Mouse (Mus musculus) heart, embryonic 16.5 days (tissue): Measurements from ENCODE around the gene Wdr38. TPM values are rescaled to one million over a fixed set of nuclear protein-coding genes. Genes with fewer than 3 reads are reported as not detected.

Experiments used
- ATAC-seq: fragments of 200-750 bp; cut with Nextera tagmentation; replicated peaks from 2 replicates; pipeline ENCODE4 v1.8.0; 2017; ENCODE audit warnings: moderate number of reproducible peaks; ENCODE audit not compliant: insufficient read depth, low FRiP score; ENCODE audit errors: extremely low read depth
- H3K27ac ChIP-seq: fragments of 300-500 bp; sonication (generic); 2 replicates; pipeline ENCODE4 v1.5.1; 2014; ENCODE audit warnings: mild to moderate bottlenecking, low read length, control low read depth, moderate library complexity
- H3K27me3 ChIP-seq: fragments of 300-500 bp; sonication (generic); 2 replicates; pipeline ENCODE4 v1.6.1; 2014; ENCODE audit warnings: low read length, mixed read lengths; ENCODE audit not compliant: control insufficient read depth, insufficient read depth
- H3K36me3 ChIP-seq: fragments of 300-500 bp; sonication (generic); 2 replicates; pipeline ENCODE4 v1.6.1; 2014; ENCODE audit not compliant: control insufficient read depth, insufficient read depth
- H3K4me1 ChIP-seq: fragments of 300-500 bp; sonication (generic); 2 replicates; pipeline ENCODE4 v1.6.1; 2014; ENCODE audit warnings: low read length, mixed read lengths; ENCODE audit not compliant: control insufficient read depth, insufficient read depth
- H3K4me2 ChIP-seq: fragments of 300-500 bp; sonication (generic); 2 replicates; pipeline ENCODE4 v1.6.1; 2014; ENCODE audit warnings: low read depth, mild to moderate bottlenecking, control low read depth, low read length
- H3K4me3 ChIP-seq: fragments of 300-500 bp; sonication (generic); 2 replicates; pipeline ENCODE4 v1.5.1; 2014; ENCODE audit warnings: mild to moderate bottlenecking, control low read depth, low read length
- H3K9ac ChIP-seq: fragments of 300-500 bp; sonication (generic); 2 replicates; pipeline ENCODE4 v1.6.1; 2014; ENCODE audit warnings: low read length, control low read depth
- H3K9me3 ChIP-seq: fragments of 300-500 bp; sonication (generic); replicated peaks from 2 replicates; pipeline ENCODE4 v1.6.1; 2016; ENCODE audit warnings: low read length; ENCODE audit not compliant: control insufficient read depth
- WGBS: fragments of 180-500 bp; shearing (Covaris S2); extraction: QIAGEN DNeasy Blood & Tissue Kit; methylation state at CpG from one replicate; pipeline ENCODE4 v1.1.7; 2014; 5-methylcytosine and 5-hydroxymethylcytosine counted together
- polyA plus RNA-seq: library from polyadenylated mRNA; unstranded; fragments of >200 nt; fragmentation: Nextera tagmentation; extraction: Ambion mirVana; gene quantifications from 2 replicates; pipeline ENCODE4 v1.2.1, GENCODE M21; 2015

Gene Wdr38
- polyA plus RNA-seq, 1 experiment from 2014 or later: 1.2 TPM

- 57% methylated on average over 1 of the region's 1 CpGs for WGBS
- no peak for ATAC-seq
- H3K36me3 ChIP-seq: no peaks in the 10 kb centered on the region
Observed at GRCm38 (mm10) chr2:38987371-38987770, 9.9 kb upstream of the Wdr38 start.

GRCm38 (mm10) chr2:38987803-38988510 lies 9.3 kb upstream of the Wdr38 start:
- H3K27me3 ChIP-seq: no peaks in the 10 kb centered on the region
- 69% methylated on average over 6 of the region's 6 CpGs for whole genome bisulfite sequencing
- ATAC-seq: peak; percentile 34; the same call in 1 of the 2 replicates

More at GRCm38 (mm10) chr2:38987371-38987770, 9.9 kb upstream of the Wdr38 start:
- Histone ChIP-seq H3K4me3 (no peak overlapping the region), H3K27me3 (no peaks in the 10 kb centered on the region), H3K9me3 (peaks cover 3% of the 10 kb centered on the region; the same call in 1 of the 2 replicates), H3K4me1 (no peaks in the 10 kb centered on the region), H3K4me2 (no peak overlapping the region), H3K27ac (no peak overlapping the region), H3K9ac (no peak overlapping the region)

GRCm38 (mm10) chr2:38988929-38989328 lies 8.3 kb upstream of the Wdr38 start:
- ATAC-seq: no peak
- WGBS: 84% methylated on average over 2 of the region's 2 CpGs
- Histone ChIP-seq H3K4me2 (no peak overlapping the region), H3K27ac (no peak overlapping the region), H3K36me3 (no peaks in the 10 kb centered on the region), H3K27me3 (no peaks in the 10 kb centered on the region), H3K9ac (no peak overlapping the region), H3K4me3 (no peak overlapping the region), H3K4me1 (no peaks in the 10 kb centered on the region; the same call in 1 of the 2 replicates), H3K9me3 (no peaks in the 10 kb centered on the region)

More at GRCm38 (mm10) chr2:38987803-38988510, 9.3 kb upstream of the Wdr38 start:
- Histone ChIP-seq H3K4me2 (no peak overlapping the region), H3K36me3 (no peaks in the 10 kb centered on the region), H3K9me3 (peaks cover 3% of the 10 kb centered on the region; the same call in 1 of the 2 replicates), H3K27ac (no peak overlapping the region), H3K9ac (no peak overlapping the region), H3K4me3 (no peak overlapping the region), H3K4me1 (no peaks in the 10 kb centered on the region; the same call in 1 of the 2 replicates)

GRCm38 (mm10) chr2:38992004-38992403 lies 5.3 kb upstream of the Wdr38 start:
- Histone ChIP-seq H3K36me3 (no peaks in the 10 kb centered on the region), H3K4me2 (no peak overlapping the region), H3K4me1 (no peaks in the 10 kb centered on the region; the same call in 1 of the 2 replicates), H3K27ac (no peak overlapping the region), H3K4me3 (no peak overlapping the region), H3K27me3 (0 out of 2 replicates have a peak, but pooled peaks cover 2% of the 10 kb centered on the region), H3K9ac (no peak overlapping the region), H3K9me3 (no peaks in the 10 kb centered on the region)
- ATAC-seq: no peak
- 53% methylated on average over 4 of the region's 4 CpGs for WGBS

- ATAC-seq: no peak
- no peaks in the 10 kb centered on the region for H3K36me3 ChIP-seq
- 52% methylated on average over 4 of the region's 4 CpGs for WGBS
- H3K4me3 ChIP-seq: no peak overlapping the region
- H3K9ac ChIP-seq: no peak overlapping the region
- H3K4me1 ChIP-seq: peaks cover 2% of the 10 kb centered on the region
- H3K4me2 ChIP-seq: no peak overlapping the region
- H3K9me3 ChIP-seq: no peaks in the 10 kb centered on the region
- no peak overlapping the region for H3K27ac ChIP-seq
- H3K27me3 ChIP-seq: 0 out of 2 replicates have a peak, but pooled peaks cover 2% of the 10 kb centered on the region
Observed at GRCm38 (mm10) chr2:38992452-38992851, 4.8 kb upstream of the Wdr38 start.

- ATAC-seq: no peak
- H3K27me3 ChIP-seq: 0 out of 2 replicates have a peak, but pooled peaks cover 2% of the 10 kb centered on the region
- H3K9ac ChIP-seq: no peak overlapping the region
- H3K27ac ChIP-seq: no peak overlapping the region
- no peaks in the 10 kb centered on the region for H3K9me3 ChIP-seq
- H3K36me3 ChIP-seq: peaks cover 36% of the 10 kb centered on the region
- H3K4me3 ChIP-seq: no peak overlapping the region
- peaks cover 26% of the 10 kb centered on the region for H3K4me1 ChIP-seq
- 49% methylated on average over 4 of the region's 4 CpGs for WGBS
- H3K4me2 ChIP-seq: no peak overlapping the region
Observed at GRCm38 (mm10) chr2:38999381-38999780, 2.1 kb downstream of the Wdr38 start.

- no peak overlapping the region for H3K27ac ChIP-seq
- H3K9ac ChIP-seq: no peak overlapping the region
- H3K36me3 ChIP-seq: peaks cover 36% of the 10 kb centered on the region
- peaks cover 26% of the 10 kb centered on the region for H3K4me1 ChIP-seq
- no peaks in the 10 kb centered on the region for H3K9me3 ChIP-seq
- H3K4me2 ChIP-seq: no peak overlapping the region
- H3K4me3 ChIP-seq: no peak overlapping the region
- no peak for ATAC-seq
- H3K27me3 ChIP-seq: 0 out of 2 replicates have a peak, but pooled peaks cover 2% of the 10 kb centered on the region
- WGBS: 58% methylated on average over 8 of the region's 8 CpGs
Observed at GRCm38 (mm10) chr2:38999910-39000586, 2.8 kb downstream of the Wdr38 start.

- no peak for ATAC-seq
- 80% methylated on average over 4 of the region's 4 CpGs for WGBS
- H3K9me3 ChIP-seq: no peaks in the 10 kb centered on the region
Observed at GRCm38 (mm10) chr2:39000587-39000919, 3.3 kb downstream of the Wdr38 start.

GRCm38 (mm10) chr2:39001866-39002265 lies 4.6 kb downstream of the Wdr38 start:
- Histone ChIP-seq H3K27me3 (0 out of 2 replicates have a peak, but pooled peaks cover under 1% of the 10 kb centered on the region), H3K4me1 (peaks cover 31% of the 10 kb centered on the region), H3K9ac (no peak overlapping the region), H3K4me3 (no peak overlapping the region), H3K36me3 (peaks cover 36% of the 10 kb centered on the region), H3K4me2 (no peak overlapping the region), H3K9me3 (no peaks in the 10 kb centered on the region), H3K27ac (no peak overlapping the region)
- WGBS: 77% methylated on average over 3 of the region's 3 CpGs
- ATAC-seq: no peak

More at GRCm38 (mm10) chr2:39000587-39000919, 3.3 kb downstream of the Wdr38 start:
- Histone ChIP-seq H3K4me1 (peaks cover 26% of the 10 kb centered on the region), H3K4me2 (no peak overlapping the region), H3K4me3 (no peak overlapping the region), H3K9ac (no peak overlapping the region), H3K27me3 (0 out of 2 replicates have a peak, but pooled peaks cover 2% of the 10 kb centered on the region), H3K27ac (no peak overlapping the region), H3K36me3 (peaks cover 36% of the 10 kb centered on the region)
